Mouse (Mus musculus) kidney, postnatal 0 days (tissue): ENCODE results near the gene Chst11. TPM values are rescaled to one million over a fixed set of nuclear protein-coding genes. Genes with fewer than 3 reads are reported as not detected.

Experiments
- ATAC-seq: fragments of 200-750 bp; cut with Nextera tagmentation; replicated peaks from 2 replicates; pipeline ENCODE4 v1.8.0; 2017; ENCODE audit warnings: low read depth, moderate number of reproducible peaks, moderate TSS enrichment, moderate library complexity; ENCODE audit not compliant: low FRiP score
- DNase-seq: peaks from one replicate; pipeline ENCODE4 v3.0.0-alpha.2; 2016; ENCODE audit warnings: low spot score
- H3K27ac ChIP-seq: fragments of 300-500 bp; sonication (generic); 2 replicates; pipeline ENCODE4 v1.5.1; 2014; ENCODE audit warnings: mild to moderate bottlenecking
- H3K27me3 ChIP-seq: fragments of 300-500 bp; sonication (generic); 2 replicates; pipeline ENCODE4 v1.6.1; 2014; ENCODE audit warnings: low read length, mixed read lengths; ENCODE audit not compliant: insufficient read depth
- H3K36me3 ChIP-seq: fragments of 300-500 bp; sonication (generic); 2 replicates; pipeline ENCODE4 v1.6.1; 2014; ENCODE audit warnings: low read length, mixed read lengths; ENCODE audit not compliant: insufficient read depth
- H3K4me1 ChIP-seq: fragments of 300-500 bp; sonication (generic); replicated peaks from 2 replicates; pipeline ENCODE4 v1.6.1; 2014; ENCODE audit warnings: antibody characterized with exemption, low read length, mixed read lengths; ENCODE audit not compliant: insufficient read depth
- H3K4me2 ChIP-seq: fragments of 300-500 bp; sonication (generic); 2 replicates; pipeline ENCODE4 v1.6.1; 2014; ENCODE audit warnings: mild to moderate bottlenecking, low read length, moderate library complexity, mixed read lengths
- H3K4me3 ChIP-seq: fragments of 300-500 bp; sonication (generic); replicated peaks from 2 replicates; pipeline ENCODE4 v1.5.1; 2014; ENCODE audit warnings: low read depth, low read length
- H3K9ac ChIP-seq: fragments of 300-500 bp; sonication (generic); 2 replicates; pipeline ENCODE4 v1.6.1; 2014; ENCODE audit warnings: low read depth, low read length
- H3K9me3 ChIP-seq: fragments of 300-500 bp; sonication (generic); replicated peaks from 2 replicates; pipeline ENCODE4 v1.6.1; 2016; ENCODE audit warnings: low read length, inconsistent platforms, mixed read lengths
- CTCF ChIP-seq: IDR thresholded peaks from 2 replicates; pipeline ENCODE4 v1.5.1; 2016; ENCODE audit warnings: antibody characterized with exemption, low read depth, mild to moderate bottlenecking, moderate library complexity
- whole genome bisulfite sequencing: fragments of 180-500 bp; shearing (Covaris S2); extraction: QIAGEN DNeasy Blood & Tissue Kit; methylation state at CpG from one replicate; pipeline ENCODE4 v1.1.7; 2014; 5-methylcytosine and 5-hydroxymethylcytosine counted together
- polyA plus RNA-seq: library from polyadenylated mRNA; unstranded; fragments of >200 nt; fragmentation: Nextera tagmentation; extraction: Ambion mirVana; gene quantifications from 2 replicates; pipeline ENCODE4 v1.2.1, GENCODE M21; 2015

Chst11 gene
- polyA plus RNA-seq, 1 experiment from 2014 or later = 2.9 TPM

GRCm38 (mm10) chr10:83036340-83037045, 51.2 kb downstream of the Chst11 start:
- no peak for TF ChIP-seq CTCF
- Histone ChIP-seq H3K27me3 (no peaks in the 10 kb centered on the region), H3K4me2 (no peak overlapping the region), H3K36me3 (no peaks in the 10 kb centered on the region), H3K4me3 (no peak overlapping the region), H3K27ac (no peak overlapping the region), H3K9ac (no peak overlapping the region), H3K4me1 (peaks cover 16% of the 10 kb centered on the region), H3K9me3 (no peaks in the 10 kb centered on the region)
- 68% methylated on average over 20 of the region's 20 CpGs for WGBS
- no peak for DNase-seq
- peak; percentile 69 for ATAC-seq

- Histone ChIP-seq H3K27ac (no peak overlapping the region), H3K36me3 (no peaks in the 10 kb centered on the region), H3K9ac (no peak overlapping the region), H3K27me3 (no peaks in the 10 kb centered on the region), H3K4me3 (no peak overlapping the region), H3K9me3 (no peaks in the 10 kb centered on the region), H3K4me2 (no peak overlapping the region), H3K4me1 (peaks cover 14% of the 10 kb centered on the region)
- no peak for TF ChIP-seq CTCF
- DNase-seq (no peak), ATAC-seq (no peak)
- WGBS = 86% methylated on average over 9 of the region's 9 CpGs
Measured at GRCm38 (mm10) chr10:83038166-83038565, 52.9 kb downstream of the Chst11 start.

GRCm38 (mm10) chr10:83039414-83039813, 54.1 kb downstream of the Chst11 start:
- no peaks in the 10 kb centered on the region for H3K27me3 ChIP-seq
- H3K36me3 ChIP-seq = no peaks in the 10 kb centered on the region
- H3K4me1 ChIP-seq = peaks cover 25% of the 10 kb centered on the region
- H3K4me3 ChIP-seq = no peak overlapping the region
- WGBS = 81% methylated on average over 10 of the region's 10 CpGs
- H3K9ac ChIP-seq = no peak overlapping the region
- no peaks in the 10 kb centered on the region for H3K9me3 ChIP-seq
- H3K27ac ChIP-seq = no peak overlapping the region
- TF ChIP-seq CTCF = no peak
- no peak overlapping the region for H3K4me2 ChIP-seq
- DNase-seq (no peak), ATAC-seq (no peak)

- Histone ChIP-seq H3K27ac (0 out of 2 replicates have a peak overlapping the region, but pooled peaks have one; percentile 13), H3K4me1 (peaks cover 30% of the 10 kb centered on the region), H3K4me3 (no peak overlapping the region), H3K27me3 (no peaks in the 10 kb centered on the region), H3K9ac (no peak overlapping the region), H3K36me3 (no peaks in the 10 kb centered on the region), H3K9me3 (no peaks in the 10 kb centered on the region), H3K4me2 (no peak overlapping the region)
- TF ChIP-seq CTCF = no peak
- DNase-seq = no peak
- ATAC-seq = no peak
- 61% methylated on average over 9 of the region's 9 CpGs for WGBS
Measured at GRCm38 (mm10) chr10:83041875-83042274, 56.6 kb downstream of the Chst11 start.

- no peak for TF ChIP-seq CTCF
- peak; percentile 84 for DNase-seq
- 0 out of 2 replicates have a peak overlapping the region, but pooled peaks have one; percentile 13 for H3K4me2 ChIP-seq
- 9% methylated on average over 10 of the region's 10 CpGs for WGBS
- ATAC-seq = peak; percentile 90
- H3K36me3 ChIP-seq = no peaks in the 10 kb centered on the region
- 0 out of 2 replicates have a peak overlapping the region, but pooled peaks have one; percentile 35 for H3K9ac ChIP-seq
- peak overlapping the region; percentile 91 for H3K27ac ChIP-seq
- H3K27me3 ChIP-seq = no peaks in the 10 kb centered on the region
- no peaks in the 10 kb centered on the region for H3K9me3 ChIP-seq
- peaks cover 30% of the 10 kb centered on the region for H3K4me1 ChIP-seq
- no peak overlapping the region for H3K4me3 ChIP-seq
Measured at GRCm38 (mm10) chr10:83042613-83043477, 57.5 kb downstream of the Chst11 start.

GRCm38 (mm10) chr10:83043478-83044259, 58.4 kb downstream of the Chst11 start:
- DNase-seq = no peak
- 46% methylated on average over 2 of the region's 2 CpGs for WGBS

More at GRCm38 (mm10) chr10:83043478-83044259, 58.4 kb downstream of the Chst11 start:
- H3K36me3 ChIP-seq = no peaks in the 10 kb centered on the region
- H3K9ac ChIP-seq = no peak overlapping the region
- H3K9me3 ChIP-seq = no peaks in the 10 kb centered on the region
- no peaks in the 10 kb centered on the region for H3K27me3 ChIP-seq
- H3K4me1 ChIP-seq = peaks cover 30% of the 10 kb centered on the region
- TF ChIP-seq CTCF = no peak
- H3K4me2 ChIP-seq = no peak overlapping the region
- no peak overlapping the region for H3K4me3 ChIP-seq
- peak overlapping the region; percentile 91 for H3K27ac ChIP-seq
- ATAC-seq = no peak
